Mouse (Mus musculus): ENCODE results near the gene Zfp992. TPM values are rescaled to one million over a fixed set of nuclear protein-coding genes. Genes with fewer than 3 reads are reported as not detected.
"Not testable (repeated sequence)": the region's sequence is repeated elsewhere in the genome, so short reads cannot be mapped to it uniquely, and the experiment has no call there.

Zfp992 gene
- polyA plus RNA-seq (2012; ENCODE audit: insufficient read depth, insufficient read length, missing spikeins): 18.9 and 21.9 TPM in 2 replicates

DNA sequence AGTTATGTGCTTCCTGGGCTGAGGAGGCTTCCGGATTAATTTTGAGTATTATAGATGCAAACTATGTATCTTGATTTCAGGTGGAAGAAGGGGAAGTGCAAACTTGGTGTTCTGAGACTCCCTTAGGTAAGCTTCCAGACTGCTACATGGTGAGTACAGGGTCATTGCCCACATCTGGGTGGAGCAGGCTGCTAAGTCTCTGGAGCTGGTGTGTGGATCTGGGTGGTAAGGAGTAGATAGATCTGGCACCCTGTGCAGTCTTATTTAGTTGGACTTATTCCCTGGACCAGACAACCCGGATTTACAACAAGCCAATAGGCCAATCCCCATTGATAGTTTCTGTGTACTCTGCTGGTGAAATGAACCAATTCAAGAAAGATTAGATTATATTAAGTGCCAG, at the start of gene Zfp992:
Gene Zfp992, plus strand, starts transcription at position 74 of the 400 bp plus-strand sequence.
- not testable (repeated sequence) for H3K4me3 ChIP-seq (ENCODE audit: insufficient read depth, low read length); H3K4me1 ChIP-seq (ENCODE audit: control insufficient read depth, insufficient read depth, low read length); H3K27ac ChIP-seq (ENCODE audit: insufficient read depth, low read depth, low read length)

DNA sequence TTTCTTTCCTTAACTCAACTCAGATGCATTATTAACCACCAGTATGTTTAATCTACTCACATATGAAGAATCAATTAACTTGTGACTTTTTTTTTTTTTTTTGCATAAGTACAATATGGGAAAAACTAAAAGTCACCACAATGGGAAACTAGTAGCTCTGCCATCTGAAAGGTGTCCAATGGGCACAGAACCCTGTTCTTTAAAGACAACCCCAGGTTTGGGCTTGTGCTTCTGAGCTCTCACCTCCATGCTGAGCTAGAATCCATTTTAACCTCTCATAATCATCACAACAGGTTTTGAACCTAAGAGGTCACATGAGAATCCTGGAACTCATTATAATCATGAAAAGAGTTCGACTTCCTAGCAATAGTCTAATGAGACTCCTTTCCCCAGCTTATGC, 19.4 kb upstream of the Zfp992 start:
- not testable (repeated sequence) for H3K27ac ChIP-seq (ENCODE audit: insufficient read depth, low read depth, low read length); H3K4me3 ChIP-seq (ENCODE audit: insufficient read depth, low read length); H3K4me1 ChIP-seq (ENCODE audit: control insufficient read depth, insufficient read depth, low read length)

DNA sequence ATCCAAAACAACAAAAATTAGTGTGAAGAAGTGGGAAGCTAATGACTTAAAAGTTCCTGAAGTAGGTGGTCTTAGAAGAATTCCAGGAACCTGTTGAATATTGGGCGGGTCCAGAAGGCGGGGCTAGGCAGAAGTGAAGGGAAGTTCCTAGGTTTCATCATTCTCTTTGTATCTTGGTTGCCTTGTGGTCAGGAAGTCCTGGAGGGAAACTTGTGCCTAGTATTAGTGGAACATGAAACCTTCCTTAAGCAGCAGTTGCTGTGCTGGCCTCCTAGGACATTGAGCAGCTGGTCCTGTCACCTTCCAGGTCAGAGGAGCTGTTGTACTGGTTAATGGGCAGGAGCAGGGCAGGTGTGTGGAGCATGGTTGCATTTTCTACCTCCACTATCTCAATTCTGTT, 17.9 kb upstream of the Zfp992 start:
- not testable (repeated sequence) for H3K4me1 ChIP-seq (ENCODE audit: control insufficient read depth, insufficient read depth, low read length); H3K27ac ChIP-seq (ENCODE audit: insufficient read depth, low read depth, low read length); H3K4me3 ChIP-seq (ENCODE audit: insufficient read depth, low read length)

DNA sequence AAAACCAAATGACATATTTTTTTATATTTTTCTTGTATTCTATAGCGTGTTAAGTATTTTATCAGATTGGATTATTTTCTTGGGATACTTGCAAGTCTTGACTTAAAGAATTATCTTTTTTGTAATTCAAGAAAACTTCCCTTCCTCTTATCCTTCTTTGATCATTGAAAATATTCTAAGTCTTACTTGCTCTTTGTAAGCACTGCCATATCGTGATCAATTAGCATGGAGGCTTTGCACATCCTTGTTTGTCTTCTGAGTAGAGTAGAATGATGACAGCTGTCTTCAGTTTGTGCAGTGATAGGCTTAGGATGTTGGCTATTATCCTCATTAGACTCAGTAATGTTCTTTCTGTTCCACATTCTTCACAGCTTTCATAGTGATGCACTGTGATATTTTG, 13.3 kb upstream of the Zfp992 start:
- not testable (repeated sequence) for H3K4me1 ChIP-seq (ENCODE audit: control insufficient read depth, insufficient read depth, low read length); H3K4me3 ChIP-seq (ENCODE audit: insufficient read depth, low read length); H3K27ac ChIP-seq (ENCODE audit: insufficient read depth, low read depth, low read length)

DNA sequence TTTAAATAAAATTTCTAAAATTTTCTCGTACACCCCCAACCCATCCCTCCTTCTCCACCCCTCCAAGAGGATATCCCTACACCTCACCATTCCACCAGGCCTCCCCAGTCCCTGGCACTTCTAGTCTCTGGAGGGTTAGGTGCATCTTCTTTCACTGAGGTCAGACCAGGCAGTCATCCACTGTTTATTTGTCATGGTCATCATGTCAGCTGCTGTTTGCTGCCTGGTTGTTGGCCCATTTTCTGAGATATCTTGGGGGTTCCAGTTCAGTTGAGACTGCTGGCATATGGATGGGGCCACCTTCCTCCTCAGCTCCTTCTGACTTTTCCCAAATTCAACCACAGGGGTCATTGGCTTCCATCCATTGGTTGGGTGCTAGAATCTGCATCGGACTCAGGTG, 11.6 kb upstream of the Zfp992 start:
- not testable (repeated sequence) for H3K27ac ChIP-seq (ENCODE audit: insufficient read depth, low read depth, low read length); H3K4me1 ChIP-seq (ENCODE audit: control insufficient read depth, insufficient read depth, low read length); H3K4me3 ChIP-seq (ENCODE audit: insufficient read depth, low read length)

DNA sequence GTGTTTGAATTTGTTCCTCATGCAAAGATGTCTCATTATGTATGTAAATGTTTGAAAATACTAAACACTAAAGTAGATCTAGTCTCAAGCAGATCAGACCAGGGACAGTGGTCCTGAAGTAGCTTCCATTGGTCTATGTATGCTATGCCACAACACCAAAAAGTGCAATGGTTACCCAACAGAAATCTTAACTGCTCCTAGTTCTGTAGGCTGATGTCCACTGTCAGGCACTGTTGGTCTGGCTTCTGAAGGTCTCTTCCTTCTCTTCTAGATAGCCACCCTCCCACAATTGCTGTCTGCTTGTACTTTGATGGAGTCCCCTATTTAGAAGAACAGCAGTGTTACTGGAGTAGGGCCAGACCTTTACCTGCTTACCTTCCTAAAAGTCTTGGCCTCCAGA, 4.5 kb upstream of the Zfp992 start:
- not testable (repeated sequence) for H3K27ac ChIP-seq (ENCODE audit: insufficient read depth, low read depth, low read length); H3K4me3 ChIP-seq (ENCODE audit: insufficient read depth, low read length); H3K4me1 ChIP-seq (ENCODE audit: control insufficient read depth, insufficient read depth, low read length)

DNA sequence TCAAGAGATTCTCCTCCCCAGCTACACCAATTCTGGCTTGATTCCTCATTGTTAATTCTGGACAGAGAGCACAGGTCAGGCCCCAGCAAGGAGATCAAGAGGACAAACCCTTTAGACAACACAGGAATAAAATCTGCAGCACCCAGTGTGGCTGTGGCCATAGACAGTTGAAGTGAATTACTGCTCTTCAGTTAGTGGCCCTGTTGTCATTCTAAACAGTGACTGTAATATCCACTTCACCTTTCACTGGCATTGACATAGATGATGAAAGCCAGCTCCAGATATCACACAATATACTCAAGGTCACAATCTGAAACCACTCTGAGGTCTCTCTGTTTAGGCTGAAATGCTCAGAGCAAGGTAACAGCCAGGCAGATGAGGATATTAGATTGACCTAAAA, 3.7 kb upstream of the Zfp992 start:
- not testable (repeated sequence) for H3K27ac ChIP-seq (ENCODE audit: insufficient read depth, low read depth, low read length); H3K4me1 ChIP-seq (ENCODE audit: control insufficient read depth, insufficient read depth, low read length); H3K4me3 ChIP-seq (ENCODE audit: insufficient read depth, low read length)

DNA sequence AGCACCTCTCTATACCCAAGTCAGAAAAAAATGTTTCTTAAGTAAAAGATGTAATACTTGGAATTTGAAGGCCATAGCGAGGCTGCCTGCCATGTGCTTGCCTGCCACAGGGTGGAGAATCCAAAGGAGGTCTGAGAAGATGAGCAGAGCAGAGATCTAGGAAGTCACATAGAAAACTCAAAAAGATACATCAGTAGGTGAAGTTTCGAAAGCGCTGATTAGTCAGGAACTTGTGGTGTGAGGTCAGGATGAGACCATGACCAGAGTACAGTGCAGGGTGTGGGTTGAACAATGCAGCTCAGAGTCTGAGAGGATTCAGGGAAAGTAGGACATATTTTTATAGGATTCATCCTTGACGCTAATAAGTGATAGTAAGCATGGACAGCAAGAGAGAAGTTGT, 2.7 kb upstream of the Zfp992 start:
- H3K4me1 ChIP-seq (ENCODE audit: control insufficient read depth, insufficient read depth, low read length); H3K27ac ChIP-seq (ENCODE audit: insufficient read depth, low read depth, low read length); H3K4me3 ChIP-seq (ENCODE audit: insufficient read depth, low read length): not testable (repeated sequence)

DNA sequence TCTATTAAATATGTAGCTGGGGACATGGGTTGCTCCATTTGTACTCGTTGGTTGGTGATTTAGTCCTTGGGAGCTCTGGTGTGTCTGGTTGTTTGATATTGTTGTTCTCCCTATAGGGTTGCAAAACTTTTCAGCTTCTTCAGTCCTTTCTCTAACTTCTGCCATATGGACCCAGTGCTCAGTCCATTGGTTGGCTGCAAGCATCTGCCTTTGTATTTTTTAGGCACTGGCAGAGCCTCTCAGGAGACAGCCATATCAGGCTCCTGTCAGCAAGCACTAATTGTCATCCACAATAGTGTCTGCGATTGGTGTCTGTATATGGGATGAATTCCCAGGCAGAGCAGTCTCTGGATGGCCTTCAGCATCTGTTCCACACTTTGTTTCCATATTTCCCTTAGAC, 1.8 kb upstream of the Zfp992 start:
- H3K4me3 ChIP-seq (ENCODE audit: insufficient read depth, low read length); H3K27ac ChIP-seq (ENCODE audit: insufficient read depth, low read depth, low read length); H3K4me1 ChIP-seq (ENCODE audit: control insufficient read depth, insufficient read depth, low read length): not testable (repeated sequence)

DNA sequence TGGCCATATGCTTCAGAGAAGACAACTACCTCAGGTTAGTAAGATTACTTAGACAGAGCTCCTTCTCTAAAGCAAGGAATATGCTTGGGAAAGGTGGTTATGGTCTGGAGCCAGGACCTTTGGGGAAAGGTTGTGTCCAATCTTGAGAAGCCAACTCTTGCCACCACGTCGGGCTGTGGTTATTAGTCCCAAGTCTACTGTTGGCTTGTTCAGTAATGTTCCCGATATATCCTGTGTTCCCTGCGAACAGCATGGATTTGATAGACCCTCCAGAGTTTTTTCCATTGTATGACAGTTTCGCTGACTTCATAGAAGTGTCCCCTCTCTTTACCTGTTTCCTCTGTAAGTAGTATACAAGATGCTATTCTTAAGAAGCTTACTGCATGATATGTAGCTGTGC, 888 bp downstream of the Zfp992 start:
- H3K27ac ChIP-seq (ENCODE audit: insufficient read depth, low read depth, low read length); H3K4me1 ChIP-seq (ENCODE audit: control insufficient read depth, insufficient read depth, low read length); H3K4me3 ChIP-seq (ENCODE audit: insufficient read depth, low read length): not testable (repeated sequence)

DNA sequence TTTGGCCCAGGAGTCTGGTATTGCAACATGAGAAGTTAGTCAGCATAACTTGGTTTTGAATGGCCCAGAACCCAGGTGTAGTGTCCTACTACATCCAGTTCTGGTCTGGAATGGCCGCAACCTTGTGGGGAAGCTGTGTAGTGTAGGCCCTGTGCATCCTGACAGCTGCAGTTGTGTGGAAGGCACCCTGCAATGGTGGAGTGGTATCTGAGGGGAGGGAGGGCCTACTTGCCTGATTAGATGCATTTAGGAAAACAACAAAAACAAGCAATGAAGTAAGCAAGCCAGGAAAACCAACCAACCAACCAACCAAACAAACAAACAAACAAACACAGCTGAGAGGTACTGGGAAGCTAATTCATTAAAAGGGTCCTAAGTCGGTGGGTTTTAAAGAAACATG, 3.8 kb downstream of the Zfp992 start:
- not testable (repeated sequence) for H3K4me3 ChIP-seq (ENCODE audit: insufficient read depth, low read length); H3K27ac ChIP-seq (ENCODE audit: insufficient read depth, low read depth, low read length); H3K4me1 ChIP-seq (ENCODE audit: control insufficient read depth, insufficient read depth, low read length)

DNA sequence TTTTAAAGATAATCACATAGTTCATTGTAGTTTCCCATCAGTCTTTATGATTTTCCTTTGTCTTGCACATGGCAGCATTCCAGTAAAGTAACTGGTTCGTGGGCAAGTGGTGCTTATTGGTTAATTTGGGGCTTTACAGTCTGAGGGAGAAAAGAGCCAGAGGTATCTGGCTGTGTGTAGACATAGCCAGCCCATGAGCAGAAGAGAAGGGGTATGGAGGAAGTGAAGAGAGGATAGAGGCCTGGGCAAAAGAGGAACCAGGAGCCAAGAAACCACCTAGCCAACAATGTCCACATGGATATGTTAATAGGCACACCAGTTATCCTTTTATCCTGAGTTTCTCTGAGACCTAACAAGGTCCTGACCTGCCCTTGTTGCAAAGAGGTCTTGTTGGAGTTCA, 5.3 kb downstream of the Zfp992 start:
- H3K4me3 ChIP-seq (ENCODE audit: insufficient read depth, low read length); H3K27ac ChIP-seq (ENCODE audit: insufficient read depth, low read depth, low read length); H3K4me1 ChIP-seq (ENCODE audit: control insufficient read depth, insufficient read depth, low read length): not testable (repeated sequence)

DNA sequence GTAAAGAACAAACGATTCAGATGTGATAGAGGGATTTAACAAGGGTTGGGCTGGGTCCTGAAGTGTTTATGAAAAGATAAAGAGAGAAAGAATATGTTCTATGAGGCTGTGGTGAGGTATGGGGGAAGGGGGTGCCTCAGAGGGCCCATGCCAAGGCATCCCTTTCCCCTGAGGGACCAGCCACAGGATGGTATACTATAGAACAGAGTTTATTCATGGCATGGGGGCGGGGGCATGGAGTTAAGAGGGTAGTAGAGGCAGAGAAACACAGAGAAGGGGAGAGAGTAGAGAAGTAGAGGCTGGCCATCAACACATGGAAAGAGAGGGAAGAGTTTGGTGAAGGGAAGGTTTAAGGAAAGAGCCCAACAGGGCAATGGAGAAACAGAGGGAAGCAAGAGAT, 6.1 kb downstream of the Zfp992 start:
- no peaks in the 10 kb centered on the region for H3K4me1 ChIP-seq (ENCODE audit: control insufficient read depth, insufficient read depth, low read length)
- TF ChIP-seq CTCF (IDR thresholded peaks at IDR 0.05; ENCODE audit: low read depth, low read length) (no peak), POLR2A (IDR thresholded peaks at IDR 0.05; ENCODE audit: borderline replicate concordance, low read depth, low read length) (no peak)

More for the DNA sequence above, 6.1 kb downstream of the Zfp992 start:
- H3K27ac ChIP-seq (ENCODE audit: insufficient read depth, low read depth, low read length): no peak overlapping the region
- H3K4me3 ChIP-seq (ENCODE audit: insufficient read depth, low read length): no peak overlapping the region

Data from bone marrow macrophage, adult 2 months (primary cell).